Mouse (Mus musculus): ENCODE results near the gene Ghrh.

- TF ChIP-seq CTCF (IDR thresholded peaks at IDR 0.05; ENCODE audit: low read depth, low read length) (no peak), POLR2A (IDR thresholded peaks at IDR 0.05; ENCODE audit: extremely low read depth, insufficient read depth, low read length) (no peak)
Measured at GRCm38 (mm10) chr2:157328106-157328505, 19.2 kb downstream of the Ghrh start.

All from liver, adult 2 months (tissue).